Mouse (Mus musculus) layer of hippocampus, adult 2 months (tissue): ENCODE results near the gene Sbno2. TPM values are rescaled to one million over a fixed set of nuclear protein-coding genes. Genes with fewer than 3 reads are reported as not detected.
A peak's percentile ranks its signal among the peaks of the same experiment; 100 is the strongest.

Source experiments
- DNase-seq, 2 experiments: peaks; one replicate each; pipeline ENCODE4 v3.0.0; 2022; ENCODE audit warnings: low spot score in 2 of 2
- H3K27ac ChIP-seq: fragments of 200-600 bp; 2 replicates; pipeline ENCODE4 v1.8.1; 2022
- H3K4me3 ChIP-seq: fragments of 200-600 bp; 2 replicates; pipeline ENCODE4 v1.8.1; 2022; ENCODE audit warnings: mild to moderate bottlenecking
- CTCF ChIP-seq: fragments of 200-600 bp; conservative IDR thresholded peaks from 2 replicates; pipeline ENCODE4 v1.8.1; 2022; ENCODE audit warnings: antibody characterized with exemption, mild to moderate bottlenecking, moderate library complexity
- total RNA-seq, 2 experiments: library from RNA; stranded (reverse); gene quantifications; 2 replicates each; pipeline ENCODE4 v1.2.3; 2021

Gene Sbno2
- total RNA-seq, 2 experiments from 2014 or later, result 22.4 to 23.4 TPM

- Histone ChIP-seq H3K4me3 (no peak overlapping the region), H3K27ac (no peak overlapping the region)
- no peak for DNase-seq
- no peak for TF ChIP-seq CTCF
Observed at GRCm38 (mm10) chr10:80092690-80093089, 12.7 kb downstream of the Sbno2 start.

GRCm38 (mm10) chr10:80091527-80091926 is 13.8 kb downstream of the Sbno2 start:
- no peak for TF ChIP-seq CTCF
- DNase-seq, result no peak
- Histone ChIP-seq H3K27ac (no peak overlapping the region), H3K4me3 (no peak overlapping the region)

GRCm38 (mm10) chr10:80089146-80089545 is 16.2 kb downstream of the Sbno2 start:
- no peak overlapping the region for H3K27ac ChIP-seq
- TF ChIP-seq CTCF, result no peak
- H3K4me3 ChIP-seq, result no peak overlapping the region
- no peak for DNase-seq

GRCm38 (mm10) chr10:80087483-80087882 is 17.9 kb downstream of the Sbno2 start:
- TF ChIP-seq CTCF, result no peak
- no peak overlapping the region for H3K4me3 ChIP-seq
- DNase-seq, result no peak
- H3K27ac ChIP-seq, result no peak overlapping the region

- no peak for TF ChIP-seq CTCF
Observed at GRCm38 (mm10) chr10:80086847-80087246, 18.5 kb downstream of the Sbno2 start.

GRCm38 (mm10) chr10:80084817-80085487 is 20.4 kb downstream of the Sbno2 start:
- no peak for TF ChIP-seq CTCF
- Histone ChIP-seq H3K27ac (peak overlapping the region; percentile 14; the same call in 1 of the 2 replicates), H3K4me3 (no peak overlapping the region)
- peak in 1 of 2 experiments; percentile 29 for DNase-seq

More at GRCm38 (mm10) chr10:80086847-80087246, 18.5 kb downstream of the Sbno2 start:
- Histone ChIP-seq H3K27ac (0 out of 2 replicates have a peak overlapping the region, but pooled peaks have one; percentile 7), H3K4me3 (no peak overlapping the region)
- no peak for DNase-seq

- no peak for TF ChIP-seq CTCF
- DNase-seq, result no peak
- Histone ChIP-seq H3K4me3 (no peak overlapping the region), H3K27ac (no peak overlapping the region)
Observed at GRCm38 (mm10) chr10:80081075-80081474, 24.3 kb downstream of the Sbno2 start.

- no peak for DNase-seq
- Histone ChIP-seq H3K27ac (no peak overlapping the region), H3K4me3 (no peak overlapping the region)
- TF ChIP-seq CTCF, result no peak
Observed at GRCm38 (mm10) chr10:80080396-80081070, 24.8 kb downstream of the Sbno2 start.

GRCm38 (mm10) chr10:80078366-80078765 is 27.0 kb downstream of the Sbno2 start:
- no peak for TF ChIP-seq CTCF
- Histone ChIP-seq H3K27ac (no peak overlapping the region), H3K4me3 (no peak overlapping the region)
- DNase-seq, result no peak

- DNase-seq, result no peak
- no peak overlapping the region for H3K27ac ChIP-seq
- no peak overlapping the region for H3K4me3 ChIP-seq
- TF ChIP-seq CTCF, result no peak
Observed at GRCm38 (mm10) chr10:80077312-80077711, 28.1 kb downstream of the Sbno2 start.

- Histone ChIP-seq H3K27ac (peak overlapping the region; percentile 81; the same call in 1 of the 2 replicates), H3K4me3 (no peak overlapping the region)
- no peak for DNase-seq
- no peak for TF ChIP-seq CTCF
Observed at GRCm38 (mm10) chr10:80076386-80076785, 29.0 kb downstream of the Sbno2 start.

GRCm38 (mm10) chr10:80075924-80076323 is 29.4 kb downstream of the Sbno2 start:
- no peak overlapping the region for H3K4me3 ChIP-seq
- peak overlapping the region; percentile 81; the same call in 1 of the 2 replicates for H3K27ac ChIP-seq
- TF ChIP-seq CTCF, result no peak
- no peak for DNase-seq

GRCm38 (mm10) chr10:80074813-80075601 is 30.4 kb downstream of the Sbno2 start:
- H3K4me3 ChIP-seq, result peak overlapping the region; percentile 43
- TF ChIP-seq CTCF, result peak; percentile 69
- peak; percentile 47 to 55 for DNase-seq
- peak overlapping the region; percentile 81; the same call in 1 of the 2 replicates for H3K27ac ChIP-seq
